Mouse (Mus musculus) embryonic facial prominence, embryonic 12.5 days (tissue): ENCODE data around the gene Espl1. TPM values are rescaled to one million over a fixed set of nuclear protein-coding genes. Genes with fewer than 3 reads are reported as not detected.

ENCODE experiments used
- ATAC-seq: fragments of 200-750 bp; cut with Nextera tagmentation; 2 replicates; pipeline ENCODE4 v1.8.0; 2017; ENCODE audit not compliant: insufficient number of reproducible peaks, insufficient read depth, low FRiP score, low TSS enrichment
- H3K27ac ChIP-seq: fragments of 300-500 bp; sonication (generic); 2 replicates; pipeline ENCODE4 v1.5.1; 2016; ENCODE audit warnings: mild to moderate bottlenecking
- H3K27me3 ChIP-seq: fragments of 300-500 bp; sonication (generic); 2 replicates; pipeline ENCODE4 v1.6.1; 2016; ENCODE audit warnings: mild to moderate bottlenecking, moderate library complexity
- H3K36me3 ChIP-seq: fragments of 300-500 bp; sonication (generic); 2 replicates; pipeline ENCODE4 v1.6.1; 2016; ENCODE audit warnings: mild to moderate bottlenecking
- H3K4me1 ChIP-seq: fragments of 300-500 bp; sonication (generic); 2 replicates; pipeline ENCODE4 v1.6.1; 2016
- H3K4me2 ChIP-seq: fragments of 300-500 bp; sonication (generic); replicated peaks from 2 replicates; pipeline ENCODE4 v1.6.1; 2016; ENCODE audit warnings: mild to moderate bottlenecking, moderate library complexity
- H3K4me3 ChIP-seq: fragments of 300-500 bp; sonication (generic); 2 replicates; pipeline ENCODE4 v1.5.1; 2016; ENCODE audit warnings: mild to moderate bottlenecking
- H3K9ac ChIP-seq: fragments of 300-500 bp; sonication (generic); 2 replicates; pipeline ENCODE4 v1.6.1; 2016; ENCODE audit warnings: mild to moderate bottlenecking, moderate library complexity
- H3K9me3 ChIP-seq: fragments of 300-500 bp; sonication (generic); 2 replicates; pipeline ENCODE4 v1.6.1; 2016; ENCODE audit warnings: mild to moderate bottlenecking, moderate library complexity
- WGBS: fragments of 180-500 bp; shearing (Covaris S2); methylation state at CpG from one replicate; pipeline ENCODE4 v1.1.7; 2016; 5-methylcytosine and 5-hydroxymethylcytosine counted together
- polyA plus RNA-seq: library from polyadenylated mRNA; unstranded; fragments of >200 nt; fragmentation: Nextera tagmentation; extraction: Ambion mirVana; gene quantifications from 2 replicates; pipeline ENCODE4 v1.2.1, GENCODE M21; 2016

Gene Espl1
- polyA plus RNA-seq, 1 experiment from 2014 or later: 36.1 TPM

- H3K4me3 ChIP-seq: peak within 1 kb of the TSS; percentile 75
- ATAC-seq: peak; percentile 93
These were observed 16.8 kb upstream of the Espl1 start, which contains the start of gene Mfsd5 for GRCm38 (mm10) chr15:102279092-102279782. TSS of gene Mfsd5 (plus strand) at chr15:102279454.

GRCm38 (mm10) chr15:102279783-102280520 is 16.1 kb upstream of the Espl1 start:
- peak; percentile 5; the same call in 1 of the 2 replicates for ATAC-seq
- Histone ChIP-seq H3K4me1 (peaks cover 9% of the 10 kb centered on the region), H3K4me3 (peak overlapping the region; percentile 75), H3K4me2 (peak overlapping the region; percentile 70), H3K27ac (peak overlapping the region; percentile 80), H3K36me3 (peaks cover 20% of the 10 kb centered on the region), H3K9ac (peak overlapping the region; percentile 74), H3K9me3 (no peaks in the 10 kb centered on the region), H3K27me3 (no peaks in the 10 kb centered on the region)
- WGBS: 28% methylated on average over 13 of the region's 13 CpGs

More at GRCm38 (mm10) chr15:102279092-102279782, 16.8 kb upstream of the Espl1 start, which contains the start of gene Mfsd5:
- H3K27ac ChIP-seq: peak within 1 kb of the TSS; percentile 80
- H3K9me3 ChIP-seq: no peaks in the 10 kb centered on the region
- WGBS: 1% methylated on average over 65 of the region's 65 CpGs
- peaks cover 9% of the 10 kb centered on the region for H3K4me1 ChIP-seq
- H3K4me2 ChIP-seq: peak within 1 kb of the TSS; percentile 70
- no peaks in the 10 kb centered on the region for H3K27me3 ChIP-seq
- peak within 1 kb of the TSS; percentile 74 for H3K9ac ChIP-seq
- peaks cover 20% of the 10 kb centered on the region for H3K36me3 ChIP-seq

GRCm38 (mm10) chr15:102280623-102281022 is 15.4 kb upstream of the Espl1 start:
- H3K4me1 ChIP-seq: peaks cover 9% of the 10 kb centered on the region
- H3K27me3 ChIP-seq: no peaks in the 10 kb centered on the region
- H3K4me3 ChIP-seq: peak overlapping the region; percentile 75
- ATAC-seq: no peak
- 96% methylated on average over 19 of the region's 19 CpGs for whole genome bisulfite sequencing
- H3K9me3 ChIP-seq: no peaks in the 10 kb centered on the region
- H3K9ac ChIP-seq: no peak overlapping the region; the same call in 1 of the 2 replicates
- peak overlapping the region; percentile 70 for H3K4me2 ChIP-seq
- H3K27ac ChIP-seq: peak overlapping the region; percentile 80; the same call in 1 of the 2 replicates
- peaks cover 20% of the 10 kb centered on the region for H3K36me3 ChIP-seq

GRCm38 (mm10) chr15:102282463-102283292 is 13.4 kb upstream of the Espl1 start:
- no peak for ATAC-seq
- H3K4me2 ChIP-seq: no peak overlapping the region
- 81% methylated on average over 8 of the region's 8 CpGs for WGBS

GRCm38 (mm10) chr15:102283648-102284047 is 12.4 kb upstream of the Espl1 start:
- peaks cover 20% of the 10 kb centered on the region for H3K36me3 ChIP-seq
- no peak overlapping the region for H3K27ac ChIP-seq
- H3K4me1 ChIP-seq: peaks cover 9% of the 10 kb centered on the region
- whole genome bisulfite sequencing: 70% methylated on average over 3 of the region's 3 CpGs
- H3K27me3 ChIP-seq: no peaks in the 10 kb centered on the region
- ATAC-seq: no peak
- H3K9me3 ChIP-seq: no peaks in the 10 kb centered on the region
- no peak overlapping the region for H3K4me3 ChIP-seq
- no peak overlapping the region for H3K9ac ChIP-seq
- H3K4me2 ChIP-seq: no peak overlapping the region

More at GRCm38 (mm10) chr15:102282463-102283292, 13.4 kb upstream of the Espl1 start:
- peaks cover 9% of the 10 kb centered on the region for H3K4me1 ChIP-seq
- H3K27ac ChIP-seq: no peak overlapping the region
- peaks cover 20% of the 10 kb centered on the region for H3K36me3 ChIP-seq
- no peak overlapping the region for H3K9ac ChIP-seq
- no peaks in the 10 kb centered on the region for H3K9me3 ChIP-seq
- H3K27me3 ChIP-seq: no peaks in the 10 kb centered on the region
- no peak overlapping the region for H3K4me3 ChIP-seq

GRCm38 (mm10) chr15:102287395-102287794 is 8.7 kb upstream of the Espl1 start:
- no peaks in the 10 kb centered on the region for H3K9me3 ChIP-seq
- H3K9ac ChIP-seq: no peak overlapping the region
- no peaks in the 10 kb centered on the region for H3K4me1 ChIP-seq
- H3K36me3 ChIP-seq: 0 out of 2 replicates have a peak, but pooled peaks cover 2% of the 10 kb centered on the region
- no peak for ATAC-seq
- no peak overlapping the region for H3K27ac ChIP-seq
- H3K27me3 ChIP-seq: no peaks in the 10 kb centered on the region
- no peak overlapping the region for H3K4me3 ChIP-seq
- no peak overlapping the region for H3K4me2 ChIP-seq

GRCm38 (mm10) chr15:102296368-102297006 is 421 bp downstream of the Espl1 start:
- WGBS: 5% methylated on average over 24 of the region's 24 CpGs
- H3K9me3 ChIP-seq: no peaks in the 10 kb centered on the region
- peak; percentile 54 for ATAC-seq
- no peaks in the 10 kb centered on the region for H3K27me3 ChIP-seq
- H3K4me3 ChIP-seq: peak overlapping the region; percentile 82
- peak overlapping the region; percentile 65 for H3K9ac ChIP-seq
- peak overlapping the region; percentile 50; the same call in 1 of the 2 replicates for H3K27ac ChIP-seq
- 0 out of 2 replicates have a peak, but pooled peaks cover 9% of the 10 kb centered on the region for H3K4me1 ChIP-seq
- peak overlapping the region; percentile 91 for H3K4me2 ChIP-seq
- peaks cover 29% of the 10 kb centered on the region for H3K36me3 ChIP-seq

- no peaks in the 10 kb centered on the region for H3K4me1 ChIP-seq
- ATAC-seq: no peak
- H3K4me3 ChIP-seq: no peak overlapping the region
- H3K4me2 ChIP-seq: no peak overlapping the region
- H3K9me3 ChIP-seq: no peaks in the 10 kb centered on the region
- no peak overlapping the region for H3K27ac ChIP-seq
- peaks cover 69% of the 10 kb centered on the region for H3K36me3 ChIP-seq
- 89% methylated on average over 6 of the region's 6 CpGs for WGBS
- no peak overlapping the region for H3K9ac ChIP-seq
- no peaks in the 10 kb centered on the region for H3K27me3 ChIP-seq
These were observed 6.5 kb downstream of the Espl1 start for GRCm38 (mm10) chr15:102302542-102302941.

GRCm38 (mm10) chr15:102308717-102309116 is 12.7 kb downstream of the Espl1 start:
- no peak overlapping the region for H3K27ac ChIP-seq
- H3K4me3 ChIP-seq: no peak overlapping the region
- H3K9ac ChIP-seq: no peak overlapping the region
- H3K9me3 ChIP-seq: no peaks in the 10 kb centered on the region
- H3K36me3 ChIP-seq: peaks cover 71% of the 10 kb centered on the region
- no peak for ATAC-seq
- 81% methylated on average over 9 of the region's 9 CpGs for WGBS
- H3K4me1 ChIP-seq: no peaks in the 10 kb centered on the region
- no peaks in the 10 kb centered on the region for H3K27me3 ChIP-seq
- H3K4me2 ChIP-seq: no peak overlapping the region

- no peaks in the 10 kb centered on the region for H3K27me3 ChIP-seq
- no peaks in the 10 kb centered on the region for H3K9me3 ChIP-seq
- no peak overlapping the region for H3K27ac ChIP-seq
- H3K36me3 ChIP-seq: peaks cover 74% of the 10 kb centered on the region
- H3K4me3 ChIP-seq: no peak overlapping the region
- no peak overlapping the region for H3K4me2 ChIP-seq
- WGBS: 78% methylated on average over 10 of the region's 10 CpGs
- no peak overlapping the region for H3K9ac ChIP-seq
- no peaks in the 10 kb centered on the region for H3K4me1 ChIP-seq
- ATAC-seq: no peak
These were observed 14.2 kb downstream of the Espl1 start for GRCm38 (mm10) chr15:102310074-102310845.
